ENCODE assay signal across 23 mouse cellular contexts in genomic region chr7:140763447-140764020, GRCm38 (mm10). TPM values are rescaled to one million over a fixed set of nuclear protein-coding genes. Genes with fewer than 3 reads are reported as not detected.
DNase-seq lines count a peak whose midpoint lies in the region; ATAC-seq lines count a peak whose summit lies in the region.
"Had no signal": no experiment of that assay in that cellular context is flagged by ENCODE, and none has a peak within 500 bp of the region (broad histone marks: within the 10 kb centered on the region; RNA-seq: fewer than 3 reads in every experiment).

Cyp2e1 (plus strand) TSS chr7:140763739.

- no peak within 1 kb of the TSS for H3K9ac ChIP-seq in forebrain, embryonic 12.5 days
- H3K9ac ChIP-seq: forebrain, embryonic 13.5 days; liver, embryonic 14.5 days; neural tube, embryonic 13.5 days had no signal

- DNase-seq in gastrocnemius, postnatal 36 days: no peak
- DNase-seq in gastrocnemius, postnatal 14 days: no peak
- DNase-seq in lung, postnatal 10 days: peak; percentile 10
- DNase-seq in lung, postnatal 25 days (ENCODE audit: low spot score): no peak
- DNase-seq in adrenal gland, postnatal 25 days: no peak
- peak; percentile 60 to 87 for DNase-seq in kidney, postnatal 25 days
- no peak for DNase-seq in hindbrain, embryonic 10.5 days (ENCODE audit: low spot score)
- DNase-seq: cerebellum, adult 11 months; cerebellum, postnatal 25 days; heart, adult 11 months; right cerebral cortex, postnatal 25 days; thymus, postnatal 25 days had no signal

- intact Hi-C loops in gastrocnemius, postnatal 36 days (cut with DNase I): no loop called here
- intact Hi-C loops in gastrocnemius, postnatal 14 days (cut with DNase I; ENCODE audit: low total_unique reads): no loop called here

- no peaks in the 10 kb centered on the region for H3K36me3 ChIP-seq in forebrain, embryonic 12.5 days (replicated peaks)
- H3K36me3 ChIP-seq in hindbrain, embryonic 10.5 days: no peaks in the 10 kb centered on the region
- H3K36me3 ChIP-seq: limb, embryonic 10.5 days; neural tube, embryonic 13.5 days had no signal

- no peak within 1 kb of the TSS for H3K4me3 ChIP-seq in forebrain, embryonic 12.5 days (replicated peaks)
- no peak within 1 kb of the TSS for H3K4me3 ChIP-seq in hindbrain, embryonic 10.5 days
- H3K4me3 ChIP-seq: forebrain, embryonic 13.5 days; layer of hippocampus, adult 2 months; limb, embryonic 10.5 days; neural tube, embryonic 13.5 days had no signal

- no peak within 1 kb of the TSS for H3K4me2 ChIP-seq in forebrain, embryonic 12.5 days
- H3K4me2 ChIP-seq: forebrain, embryonic 13.5 days; midbrain, embryonic 11.5 days; neural tube, embryonic 13.5 days had no signal

- 88% methylated on average over 7 of the region's 7 CpGs for WGBS in forebrain, embryonic 12.5 days
- WGBS in hindbrain, embryonic 10.5 days: 87% methylated on average over 7 of the region's 7 CpGs

- H3K27me3 ChIP-seq in forebrain, embryonic 12.5 days: no peaks in the 10 kb centered on the region
- H3K27me3 ChIP-seq in hindbrain, embryonic 10.5 days (ENCODE audit: insufficient read depth, poor library complexity, severe bottlenecking): no peaks in the 10 kb centered on the region
- H3K27me3 ChIP-seq: forebrain, embryonic 13.5 days; neural tube, embryonic 13.5 days had no signal

- H3K27ac ChIP-seq in forebrain, embryonic 12.5 days: no peak within 1 kb of the TSS
- H3K27ac ChIP-seq in hindbrain, embryonic 10.5 days: no peak within 1 kb of the TSS
- H3K27ac ChIP-seq: forebrain, embryonic 13.5 days; layer of hippocampus, adult 2 months; limb, embryonic 10.5 days; liver, embryonic 14.5 days; macrophage; neural tube, embryonic 13.5 days had no signal

- no peaks in the 10 kb centered on the region for H3K9me3 ChIP-seq in forebrain, embryonic 12.5 days
- H3K9me3 ChIP-seq in hindbrain, embryonic 10.5 days: no peaks in the 10 kb centered on the region
- H3K9me3 ChIP-seq: forebrain, embryonic 13.5 days; limb, embryonic 10.5 days; neural tube, embryonic 13.5 days had no signal

- no peak for ATAC-seq in forebrain, embryonic 12.5 days (ENCODE audit: low FRiP score)
- ATAC-seq: forebrain, embryonic 13.5 days had no signal

- H3K4me1 ChIP-seq in forebrain, embryonic 12.5 days: no peaks in the 10 kb centered on the region
- H3K4me1 ChIP-seq in hindbrain, embryonic 10.5 days (replicated peaks): no peaks in the 10 kb centered on the region
- H3K4me1 ChIP-seq: forebrain, embryonic 13.5 days; limb, embryonic 10.5 days; neural tube, embryonic 13.5 days had no signal

RNA-seq across cellular contexts. Expression of gene Cyp2e1, which starts in this region (rescaled TPM):
- 10 to 100 TPM; 10.2 to 16.8 TPM for total RNA-seq in gastrocnemius, postnatal 36 days (2021)
- total RNA-seq in gastrocnemius, postnatal 14 days (2021): under 1 TPM; 0.21 to 0.33 TPM
- total RNA-seq in adrenal gland, postnatal 25 days (2021): 116 and 195 TPM in 2 replicates
- polyA plus RNA-seq in forebrain, embryonic 12.5 days (2016; fragmentation: Nextera tagmentation; extraction: Ambion mirVana): not detected in 2 replicates
- not detected in 2 replicates for polyA plus RNA-seq in hindbrain, embryonic 10.5 days (2016; fragmentation: Nextera tagmentation; extraction: Ambion mirVana)
- total RNA-seq: CH12.LX; layer of hippocampus, adult 2 months had no signal
- polyA plus RNA-seq: forebrain, embryonic 13.5 days; heart, embryonic 16.5 days; hindbrain, embryonic 11.5 days; macrophage; midbrain, embryonic 11.5 days; neural tube, embryonic 13.5 days had no signal

Comparison
In these comparisons a context has a peak if more than half of its experiments do, and no peak if none do; other contexts are left out.
1. RNA of gene Cyp2e1 (total RNA-seq): 116 to 195 TPM in adrenal gland, postnatal 25 days and 10.2 to 16.8 TPM in gastrocnemius, postnatal 36 days; 0.21 to 0.33 TPM in gastrocnemius, postnatal 14 days; every median in the first group is over 4 times any median in the second.
2. DNase-seq: peak in lung, postnatal 10 days (single experiment) and kidney, postnatal 25 days (2 of 2); none in gastrocnemius, postnatal 36 days (0 of 2), gastrocnemius, postnatal 14 days (single experiment), lung, postnatal 25 days (single experiment), adrenal gland, postnatal 25 days (single experiment) and hindbrain, embryonic 10.5 days (single experiment).